Mouse (Mus musculus) left cerebral cortex, adult 2 months (tissue): ENCODE measurements around the gene Enpep. TPM values are rescaled to one million over a fixed set of nuclear protein-coding genes. Genes with fewer than 3 reads are reported as not detected.

Experiments
- DNase-seq, 2 experiments: peaks; one replicate each; pipeline ENCODE4 v3.0.0; 2021 to 2022; ENCODE audit warnings: low spot score in 2 of 2, mixed read lengths in 1 of 2; ENCODE audit errors: extremely low spot score in 1 of 2
- H3K27ac ChIP-seq: fragments of 200-600 bp; 2 replicates; pipeline ENCODE4 v1.8.1; 2022
- H3K4me3 ChIP-seq: fragments of 200-600 bp; 2 replicates; pipeline ENCODE4 v1.8.1; 2022
- CTCF ChIP-seq: fragments of 200-600 bp; IDR thresholded peaks from 2 replicates; pipeline ENCODE4 v1.8.1; 2022; ENCODE audit warnings: antibody characterized with exemption, mild to moderate bottlenecking, moderate library complexity
- intact Hi-C: fragments of 180-260 bp; cut with DNase I; formaldehyde crosslinking; loops from one replicate; pipeline ENCODE4 v1.15.1; 2025
- long read RNA-seq, 2 experiments: library from polyadenylated mRNA; stranded (forward); transcript quantifications; one replicate each; pipeline ENCODE4 v2.0.0; 2021; ENCODE audit warnings: borderline mapping rate in 2 of 2
- total RNA-seq, 2 experiments: library from RNA; stranded (reverse); gene quantifications; 2 replicates each; pipeline ENCODE4 v1.2.3; 2021

Enpep gene
- 1 to 10 TPM; 1.7 to 2.0 TPM for total RNA-seq
- long read RNA-seq, experiment 1, full-length matches to known transcripts: 4 of 4 reads
- long read RNA-seq, experiment 1, partial matches to known transcripts: 0 of 4 reads
- long read RNA-seq, experiment 1, other reads (novel, unspliced or antisense): 0 of 4 reads
- long read RNA-seq, experiment 2, full-length matches to known transcripts: 3 of 3 reads
- long read RNA-seq, experiment 2, partial matches to known transcripts: 0 of 3 reads
- long read RNA-seq, experiment 2, other reads (novel, unspliced or antisense): 0 of 3 reads

GRCm38 (mm10) chr3:129332586-129332985 is at the start of gene Enpep:
Gene Enpep, minus strand, starts transcription at chr3:129332720.
- intact Hi-C loops: no loop called here
- Histone ChIP-seq H3K27ac (no peak within 1 kb of the TSS), H3K4me3 (peak within 1 kb of the TSS; percentile 31)
- no peak for TF ChIP-seq CTCF
- DNase-seq: no peak

- H3K27ac ChIP-seq: no peak overlapping the region
- no peak overlapping the region for H3K4me3 ChIP-seq
- TF ChIP-seq CTCF: no peak
- DNase-seq: no peak
- intact Hi-C loops: no loop called here
Measured at GRCm38 (mm10) chr3:129379109-129379508, 46.6 kb upstream of the Enpep start.

GRCm38 (mm10) chr3:129375087-129375486 is 42.6 kb upstream of the Enpep start:
- no peak for DNase-seq
- no peak for TF ChIP-seq CTCF
- H3K27ac ChIP-seq: no peak overlapping the region
- intact Hi-C loops: no loop called here
- no peak overlapping the region for H3K4me3 ChIP-seq

- Histone ChIP-seq H3K4me3 (no peak overlapping the region), H3K27ac (no peak overlapping the region)
- no peak for TF ChIP-seq CTCF
- intact Hi-C loops: no loop called here
- DNase-seq: no peak
Measured at GRCm38 (mm10) chr3:129373108-129373507, 40.6 kb upstream of the Enpep start.

- no peak overlapping the region for H3K4me3 ChIP-seq
- no peak overlapping the region for H3K27ac ChIP-seq
- no peak for DNase-seq
- intact Hi-C loops: no loop called here
- TF ChIP-seq CTCF: no peak
Measured at GRCm38 (mm10) chr3:129369491-129369890, 37.0 kb upstream of the Enpep start.

- Histone ChIP-seq H3K4me3 (no peak overlapping the region), H3K27ac (no peak overlapping the region)
- no peak for TF ChIP-seq CTCF
- DNase-seq: no peak
- intact Hi-C loops: no loop called here
Measured at GRCm38 (mm10) chr3:129365919-129366318, 33.4 kb upstream of the Enpep start.

- intact Hi-C loops: no loop called here
- TF ChIP-seq CTCF: no peak
- Histone ChIP-seq H3K4me3 (no peak overlapping the region), H3K27ac (no peak overlapping the region)
- DNase-seq: no peak
Measured at GRCm38 (mm10) chr3:129364818-129365390, 32.4 kb upstream of the Enpep start.

GRCm38 (mm10) chr3:129363426-129363825 is 30.9 kb upstream of the Enpep start:
- TF ChIP-seq CTCF: no peak
- no peak for DNase-seq
- Histone ChIP-seq H3K27ac (no peak overlapping the region), H3K4me3 (no peak overlapping the region)
- intact Hi-C loops: no loop called here

- no peak overlapping the region for H3K27ac ChIP-seq
- TF ChIP-seq CTCF: no peak
- intact Hi-C loops: no loop called here
- DNase-seq: no peak
- H3K4me3 ChIP-seq: no peak overlapping the region
Measured at GRCm38 (mm10) chr3:129358115-129358514, 25.6 kb upstream of the Enpep start.

- Histone ChIP-seq H3K27ac (no peak overlapping the region), H3K4me3 (no peak overlapping the region)
- TF ChIP-seq CTCF: no peak
- no peak for DNase-seq
- intact Hi-C loops: no loop called here
Measured at GRCm38 (mm10) chr3:129353901-129354300, 21.4 kb upstream of the Enpep start.

- Histone ChIP-seq H3K27ac (no peak overlapping the region), H3K4me3 (no peak overlapping the region)
- intact Hi-C loops: no loop called here
- DNase-seq: no peak
- TF ChIP-seq CTCF: no peak
Measured at GRCm38 (mm10) chr3:129351320-129351877, 18.9 kb upstream of the Enpep start.

GRCm38 (mm10) chr3:129347277-129347676 is 14.8 kb upstream of the Enpep start:
- H3K4me3 ChIP-seq: no peak overlapping the region
- no peak overlapping the region for H3K27ac ChIP-seq
- no peak for DNase-seq
- no peak for TF ChIP-seq CTCF
- intact Hi-C loops: no loop called here

- Histone ChIP-seq H3K27ac (no peak overlapping the region), H3K4me3 (no peak overlapping the region)
- TF ChIP-seq CTCF: no peak
- DNase-seq: no peak
- intact Hi-C loops: no loop called here
Measured at GRCm38 (mm10) chr3:129342767-129343166, 10.2 kb upstream of the Enpep start.
